Mouse (Mus musculus): ENCODE measurements at regions not wholly inside any gene's neighbourhood (a gene's known extent, or its start where the extent isn't known, plus 50 kb on each side); places are given as distances from the start of the nearest gene placed in this dataset.

- DNase-seq (ENCODE audit: low spot score in 2 of 2): no peak
- intact Hi-C loops (cut with DNase I): no loop called here
Observed at GRCm38 (mm10) chr11:45058658-45059057, 441.5 kb downstream of the Ebf1 start.

- intact Hi-C loops (cut with DNase I): no loop called here
- no peak for DNase-seq (ENCODE audit: low spot score in 2 of 2)
Observed at GRCm38 (mm10) chr11:45066592-45066991, 449.5 kb downstream of the Ebf1 start.

GRCm38 (mm10) chr11:45070280-45070679 lies 453.2 kb downstream of the Ebf1 start:
- intact Hi-C loops (cut with DNase I): no loop called here
- DNase-seq (ENCODE audit: low spot score in 2 of 2): no peak

GRCm38 (mm10) chr11:45071195-45071594 lies 454.1 kb downstream of the Ebf1 start:
- intact Hi-C loops (cut with DNase I): no loop called here
- DNase-seq (ENCODE audit: low spot score in 2 of 2): no peak

GRCm38 (mm10) chr11:45084506-45085037 lies 467.5 kb downstream of the Ebf1 start:
- intact Hi-C loops (cut with DNase I): no loop called here
- DNase-seq (ENCODE audit: low spot score in 2 of 2): no peak

- no peak for DNase-seq (ENCODE audit: low spot score in 2 of 2)
- intact Hi-C loops (cut with DNase I): no loop called here
Observed at GRCm38 (mm10) chr11:45085145-45085544, 468.0 kb downstream of the Ebf1 start.

GRCm38 (mm10) chr11:45087186-45087915 lies 470.2 kb downstream of the Ebf1 start:
- DNase-seq (ENCODE audit: low spot score in 2 of 2): no peak
- intact Hi-C loops (cut with DNase I): no loop called here

GRCm38 (mm10) chr11:45088286-45088685 lies 471.2 kb downstream of the Ebf1 start:
- intact Hi-C loops (cut with DNase I): no loop called here
- no peak for DNase-seq (ENCODE audit: low spot score in 2 of 2)

GRCm38 (mm10) chr11:45089561-45089960 lies 472.4 kb downstream of the Ebf1 start:
- intact Hi-C loops (cut with DNase I): no loop called here
- no peak for DNase-seq (ENCODE audit: low spot score in 2 of 2)

- intact Hi-C loops (cut with DNase I): no loop called here
- DNase-seq (ENCODE audit: low spot score in 2 of 2): peak; percentile 9 to 10
Observed at GRCm38 (mm10) chr11:45103498-45104336, 486.6 kb downstream of the Ebf1 start.

- intact Hi-C loops (cut with DNase I): no loop called here
- no peak for DNase-seq (ENCODE audit: low spot score in 2 of 2)
Observed at GRCm38 (mm10) chr11:45116702-45117101, 499.6 kb downstream of the Ebf1 start.

- intact Hi-C loops (cut with DNase I): no loop called here
Observed at GRCm38 (mm10) chr11:45123276-45123675, 506.2 kb downstream of the Ebf1 start.

GRCm38 (mm10) chr11:45136781-45137180 lies 519.7 kb downstream of the Ebf1 start:
- DNase-seq (ENCODE audit: low spot score in 2 of 2): no peak
- intact Hi-C loops (cut with DNase I): no loop called here

More at GRCm38 (mm10) chr11:45123276-45123675, 506.2 kb downstream of the Ebf1 start:
- DNase-seq (ENCODE audit: low spot score in 2 of 2): no peak

GRCm38 (mm10) chr11:45138351-45138975 lies 521.3 kb downstream of the Ebf1 start:
- intact Hi-C loops (cut with DNase I): no loop called here

GRCm38 (mm10) chr11:45140490-45140889 lies 523.4 kb downstream of the Ebf1 start:
- intact Hi-C loops (cut with DNase I): no loop called here
- no peak for DNase-seq (ENCODE audit: low spot score in 2 of 2)

More at GRCm38 (mm10) chr11:45138351-45138975, 521.3 kb downstream of the Ebf1 start:
- DNase-seq (ENCODE audit: low spot score in 2 of 2): no peak

GRCm38 (mm10) chr11:45154070-45154469 lies 537.0 kb downstream of the Ebf1 start:
- DNase-seq (ENCODE audit: low spot score in 2 of 2): no peak
- intact Hi-C loops (cut with DNase I): no loop called here

- intact Hi-C loops (cut with DNase I): no loop called here
- DNase-seq (ENCODE audit: low spot score in 2 of 2): no peak
Observed at GRCm38 (mm10) chr11:45154497-45154896, 537.4 kb downstream of the Ebf1 start.

GRCm38 (mm10) chr11:45155782-45156181 lies 538.7 kb downstream of the Ebf1 start:
- intact Hi-C loops (cut with DNase I): no loop called here

GRCm38 (mm10) chr11:45158282-45158681 lies 541.2 kb downstream of the Ebf1 start:
- no peak for DNase-seq (ENCODE audit: low spot score in 2 of 2)
- intact Hi-C loops (cut with DNase I): no loop called here

More at GRCm38 (mm10) chr11:45155782-45156181, 538.7 kb downstream of the Ebf1 start:
- no peak for DNase-seq (ENCODE audit: low spot score in 2 of 2)

GRCm38 (mm10) chr11:45160871-45161270 lies 543.8 kb downstream of the Ebf1 start:
- intact Hi-C loops (cut with DNase I): no loop called here
- DNase-seq (ENCODE audit: low spot score in 2 of 2): no peak

Data from left cerebral cortex, postnatal 36 days (tissue).